Mouse (Mus musculus): ENCODE results near the gene Anxa4. TPM values are rescaled to one million over a fixed set of nuclear protein-coding genes. Genes with fewer than 3 reads are reported as not detected.
A peak's percentile ranks its signal among the peaks of the same experiment; 100 is the strongest.

Anxa4 gene
- 79.7 and 93.9 TPM in 2 replicates for polyA plus RNA-seq (2014; fragmentation: Nextera tagmentation; extraction: Ambion mirVana)

- peak; percentile 89 for ATAC-seq (ENCODE audit: insufficient number of reproducible peaks, insufficient read depth, low FRiP score, low read depth)
- Histone ChIP-seq H3K27me3 (ENCODE audit: control insufficient read depth, insufficient read depth, low read length) (0 out of 2 replicates have a peak, but pooled peaks cover 4% of the 10 kb centered on the region), H3K4me3 (ENCODE audit: low read depth, low read length) (peak within 1 kb of the TSS; percentile 59), H3K36me3 (ENCODE audit: control insufficient read depth, insufficient read depth, low read length) (no peaks in the 10 kb centered on the region), H3K9ac (replicated peaks; ENCODE audit: low read depth, low read length) (peak within 1 kb of the TSS; percentile 38; the same call in 1 of the 2 replicates), H3K27ac (ENCODE audit: low read length) (no peak within 1 kb of the TSS), H3K4me1 (ENCODE audit: control insufficient read depth, insufficient read depth, low read length) (no peaks in the 10 kb centered on the region), H3K9me3 (ENCODE audit: control insufficient read depth, low read depth, low read length) (no peaks in the 10 kb centered on the region), H3K4me2 (replicated peaks; ENCODE audit: low read depth, low read length) (peak within 1 kb of the TSS; percentile 91)
- WGBS, result under 1% methylated on average over 41 of the region's 41 CpGs
These were observed at the start of gene Anxa4 for GRCm38 (mm10) chr6:86793021-86793815. TSS of gene Anxa4 (minus strand) at chr6:86793584.

DNA sequence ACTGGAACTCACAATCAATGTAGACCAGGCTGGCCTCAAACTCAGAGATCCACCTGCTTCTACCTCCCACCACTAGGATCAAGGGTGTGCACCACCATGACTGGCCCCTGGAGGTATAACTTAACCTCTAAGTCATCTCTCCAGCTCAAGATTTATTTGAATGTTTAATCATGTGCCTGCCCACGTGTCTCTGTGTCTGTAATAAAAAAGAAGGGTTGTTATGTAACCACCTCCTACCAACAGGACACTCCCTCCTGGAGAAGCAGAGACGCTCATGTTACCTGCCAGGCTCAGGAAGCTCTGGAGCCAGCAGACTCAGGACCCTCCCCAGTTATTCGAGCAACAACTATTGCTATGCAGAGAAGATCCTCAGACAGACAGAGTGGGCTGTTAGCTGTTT is 48.6 kb upstream of the Anxa4 start:
- ATAC-seq (ENCODE audit: insufficient number of reproducible peaks, insufficient read depth, low FRiP score, low read depth), result no peak
- WGBS, result 50% methylated on average over 3 of the region's 3 CpGs
- Histone ChIP-seq H3K9me3 (ENCODE audit: control insufficient read depth, low read depth, low read length) (no peaks in the 10 kb centered on the region), H3K4me3 (ENCODE audit: low read depth, low read length) (no peak overlapping the region), H3K27ac (ENCODE audit: low read length) (no peak overlapping the region), H3K4me2 (replicated peaks; ENCODE audit: low read depth, low read length) (no peak overlapping the region), H3K27me3 (ENCODE audit: control insufficient read depth, insufficient read depth, low read length) (no peaks in the 10 kb centered on the region), H3K9ac (replicated peaks; ENCODE audit: low read depth, low read length) (no peak overlapping the region), H3K36me3 (ENCODE audit: control insufficient read depth, insufficient read depth, low read length) (no peaks in the 10 kb centered on the region), H3K4me1 (ENCODE audit: control insufficient read depth, insufficient read depth, low read length) (no peaks in the 10 kb centered on the region)

- Histone ChIP-seq H3K4me2 (replicated peaks; ENCODE audit: low read depth, low read length) (no peak overlapping the region), H3K4me3 (ENCODE audit: low read depth, low read length) (no peak overlapping the region), H3K27ac (ENCODE audit: low read length) (no peak overlapping the region), H3K9ac (replicated peaks; ENCODE audit: low read depth, low read length) (no peak overlapping the region), H3K27me3 (ENCODE audit: control insufficient read depth, insufficient read depth, low read length) (no peaks in the 10 kb centered on the region), H3K9me3 (ENCODE audit: control insufficient read depth, low read depth, low read length) (no peaks in the 10 kb centered on the region), H3K36me3 (ENCODE audit: control insufficient read depth, insufficient read depth, low read length) (no peaks in the 10 kb centered on the region), H3K4me1 (ENCODE audit: control insufficient read depth, insufficient read depth, low read length) (no peaks in the 10 kb centered on the region)
- 70% methylated on average over 2 of the region's 2 CpGs for WGBS
- ATAC-seq (ENCODE audit: insufficient number of reproducible peaks, insufficient read depth, low FRiP score, low read depth), result no peak
These were observed 45.7 kb upstream of the Anxa4 start for GRCm38 (mm10) chr6:86839089-86839488.

- H3K4me1 ChIP-seq (ENCODE audit: control insufficient read depth, insufficient read depth, low read length), result 0 out of 2 replicates have a peak, but pooled peaks cover 3% of the 10 kb centered on the region
- no peak for ATAC-seq (ENCODE audit: insufficient number of reproducible peaks, insufficient read depth, low FRiP score, low read depth)
These were observed 39.6 kb upstream of the Anxa4 start for GRCm38 (mm10) chr6:86832802-86833502.

DNA sequence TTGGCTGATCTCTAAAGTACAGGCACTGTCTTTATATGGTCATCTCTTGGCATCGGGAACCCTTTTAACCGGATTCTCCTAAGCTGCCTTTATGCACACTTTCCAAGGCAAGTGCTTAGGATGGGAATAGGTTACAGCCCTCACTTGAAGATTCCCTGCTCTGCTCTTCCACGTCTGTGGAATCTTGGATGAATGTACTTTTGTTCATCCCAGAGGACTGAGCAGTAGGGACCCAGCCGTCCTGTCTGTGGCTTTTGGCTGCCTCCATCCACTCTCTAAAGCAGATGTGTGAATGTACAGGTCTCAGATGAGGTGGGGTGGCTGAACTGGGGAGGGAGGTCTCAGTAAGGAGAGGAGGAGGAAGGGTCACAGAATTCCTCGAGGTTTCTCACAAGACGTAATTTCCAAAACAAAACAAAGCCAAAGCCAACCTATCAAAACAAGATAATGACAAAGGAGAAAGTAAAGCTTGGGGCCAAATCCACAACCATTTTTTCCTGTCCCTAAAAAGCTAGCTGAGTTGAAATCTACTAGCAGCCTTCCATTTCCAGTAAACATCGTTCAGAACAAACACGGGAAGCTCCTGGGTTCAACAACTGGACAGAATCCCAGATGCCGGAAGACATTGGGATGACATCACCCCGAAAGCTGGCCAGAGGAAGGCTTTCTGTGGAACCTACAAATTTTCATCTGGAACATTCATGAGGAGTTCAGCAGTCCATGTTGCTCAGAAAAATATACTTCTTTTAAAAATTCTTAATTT is 37.5 kb upstream of the Anxa4 start:
- WGBS, result 55% methylated on average over 10 of the region's 10 CpGs
- H3K4me3 ChIP-seq (ENCODE audit: low read depth, low read length), result no peak overlapping the region
- peak overlapping the region; percentile 53; the same call in 1 of the 2 replicates for H3K27ac ChIP-seq (ENCODE audit: low read length)
- H3K4me1 ChIP-seq (ENCODE audit: control insufficient read depth, insufficient read depth, low read length), result 0 out of 2 replicates have a peak, but pooled peaks cover 3% of the 10 kb centered on the region
- H3K9me3 ChIP-seq (ENCODE audit: control insufficient read depth, low read depth, low read length), result no peaks in the 10 kb centered on the region
- H3K36me3 ChIP-seq (ENCODE audit: control insufficient read depth, insufficient read depth, low read length), result no peaks in the 10 kb centered on the region
- no peak for ATAC-seq (ENCODE audit: insufficient number of reproducible peaks, insufficient read depth, low FRiP score, low read depth)
- no peak overlapping the region for H3K9ac ChIP-seq (replicated peaks; ENCODE audit: low read depth, low read length)
- no peak overlapping the region for H3K4me2 ChIP-seq (replicated peaks; ENCODE audit: low read depth, low read length)
- no peaks in the 10 kb centered on the region for H3K27me3 ChIP-seq (ENCODE audit: control insufficient read depth, insufficient read depth, low read length)

More at GRCm38 (mm10) chr6:86832802-86833502, 39.6 kb upstream of the Anxa4 start:
- Histone ChIP-seq H3K27me3 (ENCODE audit: control insufficient read depth, insufficient read depth, low read length) (no peaks in the 10 kb centered on the region), H3K4me2 (replicated peaks; ENCODE audit: low read depth, low read length) (no peak overlapping the region), H3K27ac (ENCODE audit: low read length) (peak overlapping the region; percentile 4; the same call in 1 of the 2 replicates), H3K36me3 (ENCODE audit: control insufficient read depth, insufficient read depth, low read length) (no peaks in the 10 kb centered on the region), H3K4me3 (ENCODE audit: low read depth, low read length) (no peak overlapping the region), H3K9ac (replicated peaks; ENCODE audit: low read depth, low read length) (no peak overlapping the region), H3K9me3 (ENCODE audit: control insufficient read depth, low read depth, low read length) (no peaks in the 10 kb centered on the region)
- WGBS, result 64% methylated on average over 13 of the region's 13 CpGs

- no peaks in the 10 kb centered on the region for H3K9me3 ChIP-seq (ENCODE audit: control insufficient read depth, low read depth, low read length)
These were observed 36.4 kb upstream of the Anxa4 start for GRCm38 (mm10) chr6:86829768-86830167.

GRCm38 (mm10) chr6:86827432-86827831 is 34.0 kb upstream of the Anxa4 start:
- Histone ChIP-seq H3K4me2 (replicated peaks; ENCODE audit: low read depth, low read length) (no peak overlapping the region), H3K4me3 (ENCODE audit: low read depth, low read length) (no peak overlapping the region), H3K4me1 (ENCODE audit: control insufficient read depth, insufficient read depth, low read length) (no peaks in the 10 kb centered on the region), H3K9me3 (ENCODE audit: control insufficient read depth, low read depth, low read length) (no peaks in the 10 kb centered on the region), H3K36me3 (ENCODE audit: control insufficient read depth, insufficient read depth, low read length) (no peaks in the 10 kb centered on the region), H3K27ac (ENCODE audit: low read length) (no peak overlapping the region), H3K27me3 (ENCODE audit: control insufficient read depth, insufficient read depth, low read length) (no peaks in the 10 kb centered on the region), H3K9ac (replicated peaks; ENCODE audit: low read depth, low read length) (no peak overlapping the region)
- no peak for ATAC-seq (ENCODE audit: insufficient number of reproducible peaks, insufficient read depth, low FRiP score, low read depth)
- WGBS, result 91% methylated on average over 2 of the region's 2 CpGs

More at GRCm38 (mm10) chr6:86829768-86830167, 36.4 kb upstream of the Anxa4 start:
- Histone ChIP-seq H3K9ac (replicated peaks; ENCODE audit: low read depth, low read length) (no peak overlapping the region), H3K4me2 (replicated peaks; ENCODE audit: low read depth, low read length) (no peak overlapping the region), H3K4me3 (ENCODE audit: low read depth, low read length) (no peak overlapping the region), H3K27ac (ENCODE audit: low read length) (no peak overlapping the region), H3K36me3 (ENCODE audit: control insufficient read depth, insufficient read depth, low read length) (no peaks in the 10 kb centered on the region), H3K27me3 (ENCODE audit: control insufficient read depth, insufficient read depth, low read length) (no peaks in the 10 kb centered on the region), H3K4me1 (ENCODE audit: control insufficient read depth, insufficient read depth, low read length) (0 out of 2 replicates have a peak, but pooled peaks cover 3% of the 10 kb centered on the region)
- WGBS, result 91% methylated on average over 6 of the region's 6 CpGs
- ATAC-seq (ENCODE audit: insufficient number of reproducible peaks, insufficient read depth, low FRiP score, low read depth), result no peak

GRCm38 (mm10) chr6:86824401-86824800 is 31.0 kb upstream of the Anxa4 start:
- 92% methylated on average over 7 of the region's 7 CpGs for WGBS
- Histone ChIP-seq H3K4me3 (ENCODE audit: low read depth, low read length) (no peak overlapping the region), H3K27ac (ENCODE audit: low read length) (no peak overlapping the region), H3K4me2 (replicated peaks; ENCODE audit: low read depth, low read length) (no peak overlapping the region), H3K9ac (replicated peaks; ENCODE audit: low read depth, low read length) (no peak overlapping the region), H3K36me3 (ENCODE audit: control insufficient read depth, insufficient read depth, low read length) (no peaks in the 10 kb centered on the region), H3K4me1 (ENCODE audit: control insufficient read depth, insufficient read depth, low read length) (0 out of 2 replicates have a peak, but pooled peaks cover 3% of the 10 kb centered on the region), H3K9me3 (ENCODE audit: control insufficient read depth, low read depth, low read length) (no peaks in the 10 kb centered on the region), H3K27me3 (ENCODE audit: control insufficient read depth, insufficient read depth, low read length) (no peaks in the 10 kb centered on the region)
- no peak for ATAC-seq (ENCODE audit: insufficient number of reproducible peaks, insufficient read depth, low FRiP score, low read depth)

Measured in stomach, embryonic 14.5 days (tissue).